Mouse (Mus musculus): ENCODE results near the gene Setd1a. TPM values are rescaled to one million over a fixed set of nuclear protein-coding genes. Genes with fewer than 3 reads are reported as not detected.
"Not testable (repeated sequence)": the region's sequence is repeated elsewhere in the genome, so short reads cannot be mapped to it uniquely, and the experiment has no call there.

Setd1a gene
- total RNA-seq, 4 experiments from 2014 or later: 15.4 to 23.1 (median 17.9) TPM

DNA sequence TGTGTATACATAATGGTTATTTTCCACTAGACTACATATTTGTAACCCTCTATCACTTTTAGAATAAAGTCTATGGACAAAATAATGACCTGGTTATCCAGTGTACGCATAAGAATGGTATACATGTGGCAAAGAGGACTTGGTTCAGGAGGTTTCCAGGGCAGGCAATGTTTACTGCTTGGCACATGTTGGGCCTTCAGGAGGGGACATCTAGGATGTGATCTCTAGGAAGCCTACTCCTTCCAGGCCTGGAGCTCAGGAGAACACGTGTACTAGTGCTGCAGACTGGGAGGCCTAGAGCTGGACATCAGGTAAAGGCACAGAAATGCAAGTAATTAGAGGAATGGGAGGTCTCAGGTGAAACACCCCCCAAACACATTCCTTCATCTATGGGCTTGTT lies 59.1 kb downstream of the Setd1a start:
- DNase-seq (ENCODE audit: low spot score): no peak

DNA sequence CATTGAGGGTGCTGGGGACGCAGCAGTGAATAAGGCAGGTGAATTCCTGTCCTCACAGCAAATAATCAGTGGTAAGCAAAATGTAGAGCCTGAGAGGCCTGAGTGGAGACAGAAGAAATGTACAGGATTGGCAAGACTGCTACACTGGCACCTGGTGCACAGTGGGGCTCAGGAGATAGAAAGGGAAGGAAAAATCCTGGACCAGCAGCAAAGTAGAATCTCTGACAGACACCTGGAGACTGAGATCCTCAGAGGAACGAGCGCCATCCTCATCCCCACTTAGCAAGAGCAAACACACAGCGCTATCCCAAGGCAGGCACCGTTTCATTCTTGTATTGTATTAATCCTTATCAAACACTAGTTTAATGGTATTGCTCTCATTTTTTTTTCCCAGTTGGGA lies 61.0 kb downstream of the Setd1a start:
- DNase-seq (ENCODE audit: low spot score): no peak

DNA sequence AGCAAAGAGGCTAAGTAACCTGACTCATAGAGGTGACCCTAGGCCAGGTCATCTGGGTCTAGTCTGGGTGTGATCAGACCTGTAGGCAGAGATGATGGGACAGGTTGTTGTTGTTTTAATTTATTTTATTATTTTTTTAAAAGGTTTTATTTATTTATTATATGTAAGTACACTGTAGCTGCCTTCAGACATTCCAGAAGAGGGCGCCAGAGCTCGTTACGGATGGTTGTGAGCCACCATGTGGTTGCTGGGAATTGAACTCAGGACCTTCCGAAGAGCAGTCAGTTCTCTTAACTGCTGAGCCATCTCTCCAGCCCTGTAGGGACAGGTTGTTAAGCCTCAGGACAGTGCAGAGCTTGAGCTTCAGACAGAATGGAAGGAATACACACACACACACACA lies 61.4 kb downstream of the Setd1a start:
- not testable (repeated sequence) for DNase-seq (ENCODE audit: low spot score)

DNA sequence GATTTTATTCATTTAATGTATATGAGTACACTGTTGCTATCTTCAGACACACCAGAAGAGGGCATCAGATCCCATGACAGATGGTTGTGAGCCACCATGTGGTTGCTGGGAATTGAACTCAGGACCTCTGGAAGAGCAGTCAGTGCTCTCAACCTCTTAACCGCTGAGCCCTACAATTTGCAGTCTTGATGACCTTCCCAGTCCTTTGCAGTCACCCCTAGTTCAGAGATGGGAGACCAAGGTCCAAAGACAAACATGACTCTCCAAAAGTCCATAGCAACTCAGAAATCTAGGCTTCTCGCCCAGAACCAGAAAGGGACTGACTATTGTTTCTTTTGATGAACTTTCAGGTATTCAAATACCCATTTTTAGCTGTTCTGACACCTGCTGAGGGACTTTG lies 63.6 kb downstream of the Setd1a start:
- not testable (repeated sequence) for DNase-seq (ENCODE audit: low spot score)

DNA sequence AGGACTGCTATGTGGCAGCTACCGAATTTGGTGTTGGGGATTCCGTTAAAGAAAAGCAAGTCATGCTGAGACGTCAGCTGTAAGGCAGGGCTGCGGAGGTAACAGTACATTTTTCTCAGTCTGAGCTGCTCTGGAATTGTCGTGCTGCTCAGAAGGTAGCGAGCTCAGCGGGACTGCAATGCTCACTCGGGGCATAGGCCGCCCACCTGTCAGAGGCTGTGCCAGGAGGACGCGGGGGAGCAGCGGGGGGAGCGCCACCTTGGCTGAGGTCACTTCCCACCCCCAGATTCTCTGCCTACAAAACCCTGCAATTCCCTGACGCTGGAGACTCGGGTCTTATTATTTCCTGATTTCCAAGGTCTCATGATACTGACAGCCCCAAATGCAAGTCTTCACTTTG lies 64.4 kb downstream of the Setd1a start:
- no peak for DNase-seq (ENCODE audit: low spot score)

DNA sequence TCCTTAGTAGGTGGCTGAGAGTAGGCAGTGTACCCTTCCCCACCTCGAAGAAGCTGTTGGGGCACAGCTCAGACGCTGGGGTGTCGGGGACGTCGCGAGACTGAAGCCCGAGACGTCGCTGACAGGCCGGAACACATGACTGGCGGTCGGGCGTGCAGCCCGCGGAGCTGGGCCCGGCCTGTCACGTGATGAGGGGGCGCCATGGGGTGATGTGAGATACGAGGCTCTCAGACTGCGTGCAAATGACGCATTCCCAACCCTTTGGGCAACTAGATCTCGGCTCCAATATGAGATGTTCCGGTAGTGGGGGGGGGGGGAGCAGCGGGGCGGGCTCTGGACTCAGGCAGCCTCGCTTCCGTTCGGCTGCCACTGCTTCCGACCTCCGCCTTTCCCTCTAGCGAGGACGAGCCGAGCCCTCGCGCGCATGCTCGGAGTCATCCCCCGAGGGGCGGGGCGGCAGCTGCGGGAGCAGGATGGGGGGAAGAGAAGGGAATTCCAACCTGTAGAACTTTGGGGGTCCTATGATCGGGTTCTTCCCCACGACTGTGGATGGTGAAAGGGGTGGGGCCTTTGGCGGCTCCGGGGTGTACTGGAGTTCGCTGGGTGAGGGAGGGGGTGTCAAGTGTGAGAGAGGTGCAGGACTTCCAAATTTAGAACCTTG lies 65.0 kb downstream of the Setd1a start:
- DNase-seq (ENCODE audit: low spot score): peak; percentile 92

DNA sequence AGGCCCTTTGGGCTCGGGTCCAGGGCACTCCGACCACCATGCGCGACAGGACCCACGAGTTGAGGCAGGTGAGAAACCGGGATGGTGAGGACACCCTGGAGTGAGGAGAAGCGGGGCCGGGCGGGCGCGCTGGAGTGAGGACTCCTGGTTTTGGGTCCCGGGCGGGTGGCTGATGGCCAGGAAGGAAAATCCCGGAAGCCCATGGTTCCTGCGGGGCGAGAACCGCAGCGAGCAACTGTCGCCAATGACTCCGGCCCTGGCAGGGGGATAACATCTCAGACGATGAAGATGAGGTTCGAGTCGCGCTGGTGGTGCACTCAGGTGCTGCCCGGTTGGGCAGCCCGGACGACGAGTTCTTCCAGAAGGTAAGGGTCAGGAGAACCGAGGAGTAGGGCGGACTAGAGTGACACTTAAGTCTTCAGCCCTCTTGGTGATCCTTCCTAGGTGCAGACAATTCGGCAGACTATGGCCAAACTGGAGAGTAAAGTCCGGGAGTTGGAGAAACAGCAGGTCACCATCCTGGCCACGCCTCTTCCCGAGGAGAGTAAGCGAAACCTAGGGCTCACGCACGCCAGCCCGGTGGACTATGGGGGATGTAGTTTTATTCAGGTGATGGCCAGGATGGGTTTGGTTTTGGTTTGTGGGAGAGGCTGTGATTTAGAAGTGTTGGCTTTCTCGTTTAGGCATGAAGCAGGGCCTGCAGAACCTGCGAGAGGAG lies 65.7 kb downstream of the Setd1a start:
- DNase-seq (ENCODE audit: low spot score): peak; percentile 84

Other genes with a start within 250 kb of the Setd1a start
- not detected for gene Tmem265, start 215.3 kb upstream of the Setd1a start, total RNA-seq (2022)
- 10 to 100 TPM; 12.1 to 20.9 (median 17.3) TPM for gene Phkg2, start 203.3 kb upstream of the Setd1a start, total RNA-seq (2022)
- gene Ccdc189, start 188.1 kb upstream of the Setd1a start, total RNA-seq (2022): 10 to 100 TPM; 10.1 to 15.2 (median 14.4) TPM
- 10 to 100 TPM; 38.1 to 42.6 (median 40.3) TPM for gene Rnf40, start 187.9 kb upstream of the Setd1a start, total RNA-seq (2022)
- gene Zfp629, start 160.9 kb upstream of the Setd1a start, total RNA-seq (2022): 10 to 100 TPM; 19.9 to 23.4 (median 20.0) TPM
- gene Bcl7c, start 67.7 kb upstream of the Setd1a start, total RNA-seq (2022): 10 to 100 TPM; 37.6 to 44.6 (median 41.4) TPM
- 10 to 100 TPM in 3 of 4 experiments, 1 to 10 TPM in 1; 9.4 to 12.3 (median 10.2) TPM for gene Ctf1, start 63.9 kb upstream of the Setd1a start, total RNA-seq (2022)
- gene Ctf2, start 44.5 kb upstream of the Setd1a start, total RNA-seq (2022): not detected
- 1 to 10 TPM; 1.9 to 4.9 (median 3.2) TPM for gene Fbxl19, start 32.1 kb upstream of the Setd1a start, total RNA-seq (2022)
- gene Orai3, start 6.9 kb upstream of the Setd1a start, total RNA-seq (2022): 10 to 100 TPM; 20.0 to 26.6 (median 24.7) TPM
- gene Gm49388, start 8.9 kb downstream of the Setd1a start, total RNA-seq (2022): 1 to 10 TPM; 1.9 to 3.3 (median 2.7) TPM
- 10 to 100 TPM; 11.8 to 14.5 (median 12.7) TPM for gene Hsd3b7, start 23.9 kb downstream of the Setd1a start, total RNA-seq (2022)
- gene Stx4a, start 47.6 kb downstream of the Setd1a start, total RNA-seq (2022): 10 to 100 TPM; 61.9 to 68.0 (median 66.0) TPM
- gene Stx1b, start 47.9 kb downstream of the Setd1a start, total RNA-seq (2022): under 1 TPM; 0.27 to 0.66 (median 0.51) TPM
- gene Zfp646, start 99.6 kb downstream of the Setd1a start, total RNA-seq (2022): 10 to 100 TPM; 16.1 to 19.5 (median 17.9) TPM
- 1 to 10 TPM; 3.8 to 4.7 (median 4.3) TPM for gene Zfp668, start 100.2 kb downstream of the Setd1a start, total RNA-seq (2022)
- gene Prss53, start 114.3 kb downstream of the Setd1a start, total RNA-seq (2022): 1 to 10 TPM in 1 of 4 experiments, under 1 TPM in 3; 0.29 to 1.6 (median 0.74) TPM
- under 1 TPM in 1 of 4 experiments, not detected in 3; 0.34 TPM for gene Gm21974, start 118.8 kb downstream of the Setd1a start, total RNA-seq (2022)
- 10 to 100 TPM; 14.2 to 19.1 (median 17.3) TPM for gene Vkorc1, start 118.9 kb downstream of the Setd1a start, total RNA-seq (2022)
- 100 to 1,000 TPM; 119 to 144 (median 142) TPM for gene Bckdk, start 127.4 kb downstream of the Setd1a start, total RNA-seq (2022)
- gene Kat8, start 135.8 kb downstream of the Setd1a start, total RNA-seq (2022): 10 to 100 TPM; 13.6 to 16.8 (median 15.3) TPM
- gene Prss8, start 153.4 kb downstream of the Setd1a start, total RNA-seq (2022): not detected
- gene Prss36, start 170.1 kb downstream of the Setd1a start, total RNA-seq (2022): 10 to 100 TPM in 1 of 4 experiments, 1 to 10 TPM in 3; 8.7 to 10.4 (median 8.9) TPM
- gene Fus, start 190.8 kb downstream of the Setd1a start, total RNA-seq (2022): 100 to 1,000 TPM; 129 to 232 (median 187) TPM
- 10 to 100 TPM in 1 of 4 experiments, 1 to 10 TPM in 3; 5.4 to 11.0 (median 7.9) TPM for gene Pycard, start 217.2 kb downstream of the Setd1a start, total RNA-seq (2022)
- gene Trim72, start 227.3 kb downstream of the Setd1a start, total RNA-seq (2022): 100 to 1,000 TPM; 292 to 380 (median 338) TPM

Measured in heart, adult 8-10 months (tissue).